Mouse (Mus musculus): ENCODE data around the gene Specc1.

- TF ChIP-seq POLR2A (IDR thresholded peaks at IDR 0.05; ENCODE audit: borderline replicate concordance, low read depth, low read length) (no peak), CTCF (IDR thresholded peaks at IDR 0.05; ENCODE audit: low read depth, low read length) (no peak)
Observed at GRCm38 (mm10) chr11:62075071-62075470, 118.5 kb downstream of the Specc1 start.
